Mouse (Mus musculus) thymus, adult 2 months (tissue): ENCODE measurements at regions not wholly inside any gene's neighbourhood (a gene's known extent, or its start where the extent isn't known, plus 50 kb on each side); places are given as distances from the start of the nearest gene placed in this dataset.

Experiments
- CTCF ChIP-seq: fragments of 200-500 bp; IDR thresholded peaks from 2 replicates; pipeline ENCODE4 v1.5.1; 2012; ENCODE audit warnings: mild to moderate bottlenecking, control low read depth, low read length, moderate library complexity, borderline replicate concordance; ENCODE audit not compliant: control insufficient read depth, poor library complexity, insufficient read depth; ENCODE audit errors: extremely low read depth
- POLR2A ChIP-seq: fragments of 200-500 bp; IDR thresholded peaks from 2 replicates; pipeline ENCODE4 v1.6.1; 2012; ENCODE audit warnings: mild to moderate bottlenecking, low read length, control low read depth, moderate library complexity; ENCODE audit not compliant: control insufficient read depth, poor library complexity, insufficient read depth; ENCODE audit errors: extremely low read depth

DNA sequence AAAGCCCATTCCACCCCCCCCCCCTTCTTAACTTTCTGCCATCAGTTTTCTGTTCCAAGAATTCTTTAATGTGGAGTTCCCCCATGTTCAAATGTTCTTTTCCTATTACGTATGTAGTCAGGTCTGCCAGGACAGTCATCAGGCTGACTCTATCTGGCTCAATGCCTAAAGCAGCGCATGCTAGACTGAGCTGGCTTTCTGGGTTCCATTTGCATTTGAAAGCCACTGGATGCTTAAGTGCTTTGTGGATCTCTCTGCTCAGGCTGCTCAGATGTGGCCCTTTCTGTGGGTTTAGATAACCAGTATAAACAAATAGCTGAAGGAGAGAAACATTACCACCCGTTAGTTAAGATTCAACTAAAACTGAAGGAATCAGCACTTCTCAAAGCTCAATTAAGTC is 103.0 kb upstream of the Chodl start:
- TF ChIP-seq POLR2A (no peak), CTCF (no peak)
